Mouse (Mus musculus) embryonic stem cell, embryonic (primary cell): ENCODE measurements around the gene Plcd3.

Source experiments
- CTCF ChIA-PET, 4 experiments: fragments of 300-600 bp in 2 of 4; fragments of 350-600 bp in 2 of 4; sonication (Branson Sonifier 250); formaldehyde crosslinking; loops; one replicate each; lab custom pipeline; 2022; ENCODE audit warnings: inconsistent platforms in 2 of 4; lab: Charles Lee
- POLR2A ChIA-PET, 4 experiments: fragments of 300-600 bp in 2 of 4; fragments of 350-600 bp in 2 of 4; sonication (Branson Sonifier 250); formaldehyde crosslinking; loops; one replicate each; lab custom pipeline; 2022; ENCODE audit warnings: antibody characterized with exemption in 4 of 4, inconsistent platforms in 1 of 4; lab: Charles Lee

The Plcd3 gene

DNA sequence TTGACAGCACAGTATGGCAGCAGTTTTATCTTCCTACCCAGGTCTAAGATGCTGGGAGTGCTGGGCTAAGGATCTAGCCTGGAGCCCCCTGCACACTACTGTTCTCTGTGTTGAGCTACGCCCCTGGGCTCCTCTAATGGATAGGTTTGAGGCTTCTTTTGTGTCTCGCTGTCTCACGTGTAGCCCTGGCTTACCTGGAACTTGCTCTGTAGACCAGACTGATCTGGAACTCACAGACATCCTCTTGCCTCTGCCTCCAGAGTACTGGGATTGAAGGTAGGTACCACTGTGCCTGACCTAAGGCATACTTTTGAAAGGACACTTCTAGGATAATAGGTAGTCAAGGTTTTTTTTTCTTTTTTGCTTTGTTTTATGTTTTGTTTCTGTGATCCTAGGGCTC, 57.5 kb downstream of the Plcd3 start:
- ChIA-PET CTCF (interaction anchor here in 3 of 4 experiments (0.7 to 3.1 kb wide), 7 partner anchors 10 to 151 kb away, joined by 3 to 13 read pairs (median 4); partner anchors contain the start of genes Dcakd (in 1 of the 3) and Kif18b (in 1 of the 3)), POLR2A (interaction anchor here (0.7 to 4.8 kb wide), 15 partner anchors 7 to 174 kb away, joined by 3 to 31 read pairs (median 6); partner anchors contain the start of genes Dcakd (in 2 of the 4), Hexim1 (in 2 of the 4) and Nmt1 (in 1 of the 4))

DNA sequence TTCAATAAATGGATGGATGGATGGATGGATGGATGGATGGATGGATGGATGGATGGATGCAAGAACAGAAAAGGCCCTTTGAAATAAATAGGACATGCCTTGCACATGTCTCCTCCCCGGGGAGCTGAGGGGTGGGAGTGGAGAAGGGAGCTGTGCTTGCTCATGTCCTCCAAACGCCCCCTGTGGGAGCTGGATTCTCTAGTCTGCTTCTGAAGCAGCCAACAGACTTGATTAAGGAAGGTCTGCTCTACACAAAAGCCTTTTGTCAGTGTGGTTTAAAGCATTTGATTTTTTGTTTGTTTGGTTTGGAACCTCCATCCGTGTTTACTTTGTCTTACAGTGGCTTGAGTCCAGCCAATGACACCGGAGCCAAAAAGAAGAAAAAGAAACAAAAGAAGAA, 58.6 kb downstream of the Plcd3 start:
- ChIA-PET POLR2A (interaction anchor here (0.6 to 4.8 kb wide), 25 partner anchors 8 to 503 kb away, joined by 3 to 48 read pairs (median 6); partner anchors contain the start of genes Dcakd (in 3 of the 4), Nmt1 (in 3 of the 4), Hexim1 (in 2 of the 4) and Acbd4 (in 1 of the 4)), CTCF (interaction anchor here in 3 of 4 experiments (0.6 to 3.2 kb wide), 9 partner anchors 12 to 391 kb away, joined by 3 to 13 read pairs (median 5); partner anchors contain the start of gene Kif18b (in 1 of the 3))

DNA sequence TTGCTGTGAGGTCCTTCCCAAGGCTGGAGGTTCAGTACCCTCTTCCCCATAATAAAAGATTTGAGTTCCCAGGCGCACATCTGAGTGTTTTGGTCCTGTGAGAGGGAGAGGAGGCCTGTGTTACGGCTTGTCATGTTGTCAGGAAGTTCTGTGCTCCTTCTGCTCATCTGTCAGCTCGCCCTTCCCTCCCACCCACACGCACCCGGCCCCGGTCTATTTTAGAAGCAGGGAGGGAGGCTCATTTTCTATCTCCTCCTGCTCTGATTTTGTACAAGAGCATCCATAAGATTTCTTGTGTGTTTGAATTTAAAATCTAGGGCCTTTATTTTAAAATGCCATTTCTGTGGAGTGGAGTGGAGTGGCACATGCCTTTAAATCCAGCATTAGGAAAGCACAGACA, 63.4 kb downstream of the Plcd3 start:
- CTCF ChIA-PET, result interaction anchor here in 2 of 4 experiments (0.7 to 1.1 kb wide), 2 partner anchors 17 to 22 kb away, joined by 3 to 6 read pairs; no protein-coding TSS in a partner anchor

DNA sequence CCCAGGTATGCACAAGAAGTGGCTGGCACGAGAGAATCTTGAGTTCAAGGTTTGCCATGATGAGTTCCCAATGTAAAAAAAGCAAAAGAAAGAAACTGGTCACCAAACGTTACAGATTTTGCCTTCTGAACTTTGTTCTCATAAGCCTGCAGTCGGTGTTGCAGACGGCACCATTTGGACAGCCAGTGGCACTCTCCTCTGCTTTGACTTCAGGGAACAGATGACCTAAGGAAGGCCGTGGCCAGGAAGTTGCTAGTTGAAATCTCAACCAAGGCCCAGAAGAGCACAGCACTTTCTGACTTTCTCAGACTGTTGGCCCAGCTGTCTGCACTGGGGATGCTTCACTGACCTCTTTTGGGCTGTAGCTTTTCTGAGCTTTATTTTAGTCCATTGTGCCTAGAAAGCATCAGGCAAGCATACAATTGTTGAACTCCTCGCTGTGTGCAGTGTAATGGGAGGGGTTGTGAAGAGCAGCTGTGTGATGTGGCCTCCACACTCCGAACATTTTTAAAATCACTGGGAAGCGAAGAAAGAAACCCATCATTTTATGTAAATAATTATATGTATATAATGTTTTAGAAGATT, 64.5 kb downstream of the Plcd3 start:
- CTCF ChIA-PET, result interaction anchor here in 1 of 4 experiments (0.5 kb wide), 1 partner anchor 31 kb away, joined by 3 read pairs; no protein-coding TSS in a partner anchor

More for the DNA sequence above, 63.4 kb downstream of the Plcd3 start:
- POLR2A ChIA-PET, result interaction anchor here in 3 of 4 experiments (0.7 to 1.6 kb wide), 6 partner anchors 9 to 105 kb away, joined by 3 to 8 read pairs (median 4); partner anchors contain the start of genes Dcakd (in 1 of the 3) and Hexim1 (in 1 of the 3)

DNA sequence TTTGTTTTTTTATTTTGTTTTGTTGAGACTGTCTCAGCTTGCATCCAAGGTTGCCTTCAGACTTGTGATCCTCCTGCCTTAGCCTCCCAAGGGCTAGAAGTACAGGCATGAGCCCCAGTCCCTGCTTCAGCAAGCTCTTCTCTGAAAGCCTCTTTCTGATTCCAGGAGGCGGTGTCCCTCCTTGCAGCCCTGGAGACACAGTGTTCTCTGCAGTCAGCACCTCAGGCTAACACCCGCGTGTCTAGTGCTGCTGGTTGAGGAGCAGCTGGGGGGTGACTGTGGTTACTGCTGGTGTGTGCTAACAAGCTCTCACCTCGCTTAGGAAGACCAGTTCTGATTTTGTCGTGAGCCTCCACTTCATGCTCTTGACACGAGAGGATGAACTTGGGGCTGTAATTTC, 66.5 kb downstream of the Plcd3 start:
- ChIA-PET POLR2A (interaction anchor here in 3 of 4 experiments (0.6 to 3.1 kb wide), 16 partner anchors 8 to 369 kb away, joined by 3 to 10 read pairs (median 4); partner anchors contain the start of genes Hexim1 (in 2 of the 3) and Kif18b (in 1 of the 3)), CTCF (interaction anchor here in 2 of 4 experiments (0.5 to 1.3 kb wide), 2 partner anchors 19 kb away, joined by 4 to 5 read pairs; no protein-coding TSS in a partner anchor)

More for the DNA sequence above, 64.5 kb downstream of the Plcd3 start:
- POLR2A ChIA-PET, result interaction anchor here in 2 of 4 experiments (0.6 to 3.1 kb wide), 11 partner anchors 8 to 350 kb away, joined by 3 to 10 read pairs (median 4); partner anchors contain the start of gene Dcakd (in 2 of the 2)

DNA sequence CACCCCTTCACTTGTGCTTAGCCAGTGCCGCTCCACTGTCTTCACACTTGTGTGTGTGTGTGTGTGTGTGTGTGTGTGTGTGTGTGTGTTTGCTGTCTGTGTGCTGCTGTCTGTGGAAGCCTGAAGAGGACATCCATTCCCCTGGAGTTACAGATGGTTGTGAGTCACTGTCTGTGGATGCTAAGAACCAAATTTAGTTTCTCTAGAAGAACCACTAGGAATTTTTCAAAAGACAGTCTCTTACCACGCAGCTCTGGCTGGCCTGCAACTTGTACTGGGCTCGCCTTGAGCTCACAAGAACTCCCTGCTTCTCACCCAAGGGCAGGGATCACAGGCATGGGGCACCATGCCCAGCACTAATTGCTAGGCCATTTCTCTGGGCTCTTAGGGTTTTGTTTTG, 68.4 kb downstream of the Plcd3 start:
- CTCF ChIA-PET, result interaction anchor here in 1 of 4 experiments (1.0 to 1.7 kb wide), 2 partner anchors 24 to 35 kb away, joined by 4 read pairs; no protein-coding TSS in a partner anchor
- POLR2A ChIA-PET, result interaction anchor here (0.6 to 6.3 kb wide), 9 partner anchors 8 to 200 kb away, joined by 3 to 48 read pairs (median 5); partner anchors contain the start of gene Hexim1 (in 2 of the 4)

DNA sequence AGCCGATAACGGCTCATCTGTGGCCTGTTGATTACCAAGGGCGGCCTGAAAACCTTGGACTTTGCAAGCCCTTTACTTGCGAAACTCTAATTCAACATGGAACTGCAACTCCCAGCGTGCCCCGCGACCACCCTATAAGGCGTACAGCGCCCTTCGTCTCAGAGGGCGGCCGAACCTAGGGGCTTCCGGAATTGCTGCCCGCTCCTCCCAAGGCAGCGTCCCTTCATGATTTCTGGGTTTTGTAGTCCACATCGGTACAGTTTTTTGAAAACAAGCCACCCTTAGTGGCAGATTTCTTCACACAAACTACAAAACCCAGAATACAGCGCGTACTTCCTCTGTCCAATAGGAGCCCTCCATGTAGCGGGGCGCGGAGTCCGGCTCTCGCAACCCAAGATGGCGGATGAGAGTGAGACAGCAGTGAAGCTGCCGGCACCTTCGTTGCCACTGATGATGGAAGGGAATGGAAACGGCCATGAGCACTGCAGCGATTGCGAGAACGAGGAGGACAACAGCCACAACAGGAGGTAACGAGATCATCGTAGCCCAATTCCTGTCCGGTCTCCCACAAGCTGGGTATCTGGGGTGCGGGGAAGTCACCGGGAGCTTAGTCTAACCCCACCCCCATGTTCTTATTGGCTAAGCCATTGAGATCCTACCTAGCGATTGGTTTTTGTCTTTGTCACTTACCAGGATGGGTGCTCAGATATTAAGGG, 73.1 kb downstream of the Plcd3 start, which contains the start of the genes Nmt1 and Dcakd:
Gene Nmt1 (plus strand): TSS at position 15 of the 716 bp plus-strand sequence.
Gene Dcakd (minus strand): TSS at position 158 of the 716 bp plus-strand sequence.
- ChIA-PET CTCF (interaction anchor here in 3 of 4 experiments (0.6 to 1.4 kb wide), 11 partner anchors 9 to 374 kb away, joined by 3 to 9 read pairs (median 4); partner anchors contain the start of genes Acbd4 (in 1 of the 3) and Plcd3 (in 1 of the 3)), POLR2A (interaction anchor here (0.6 to 6.3 kb wide), 69 partner anchors 8 to 621 kb away, joined by 3 to 56 read pairs (median 5); partner anchors contain the start of genes Hexim1 (in 3 of the 4), Kif18b (in 3 of the 4), Ccdc103 (in 2 of the 4) and Eftud2 (in 2 of the 4))

DNA sequence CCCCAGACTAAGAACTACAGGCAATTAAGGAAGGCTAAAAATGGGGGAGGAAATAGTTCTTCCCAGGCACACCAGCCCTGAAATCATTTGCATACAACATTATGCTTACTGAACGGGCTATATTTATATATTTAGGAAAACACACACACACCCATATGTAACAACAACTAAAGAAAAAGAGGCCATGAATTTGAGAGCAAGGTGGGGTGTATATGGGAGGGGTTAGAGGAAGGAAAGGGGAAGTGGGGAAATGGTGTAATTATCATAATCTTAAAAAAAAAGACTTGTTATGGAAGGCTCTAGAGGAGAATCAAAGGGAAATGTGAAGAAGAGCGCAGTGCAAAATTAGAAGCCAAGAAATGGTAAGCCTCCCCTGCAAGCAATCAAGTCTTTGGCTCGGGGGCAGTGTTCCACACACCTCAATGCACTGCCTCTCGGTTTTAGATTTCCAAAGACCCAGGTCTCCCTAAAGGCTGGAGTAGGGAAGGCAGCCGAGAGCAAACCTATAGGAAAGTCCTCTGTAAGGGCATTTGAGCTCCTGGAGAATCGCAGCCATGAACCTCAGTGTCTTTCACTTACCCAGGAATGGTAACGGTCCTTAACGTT, 73.8 kb downstream of the Plcd3 start:
- ChIA-PET CTCF (interaction anchor here in 2 of 4 experiments (0.5 to 1.4 kb wide), 4 partner anchors 11 to 375 kb away, joined by 3 read pairs; no protein-coding TSS in a partner anchor), POLR2A (interaction anchor here (0.5 to 6.3 kb wide), 43 partner anchors 7 to 288 kb away, joined by 3 to 56 read pairs (median 6); partner anchors contain the start of genes Ccdc103 (in 2 of the 4), Eftud2 (in 2 of the 4), Hexim1 (in 2 of the 4) and Kif18b (in 2 of the 4))

DNA sequence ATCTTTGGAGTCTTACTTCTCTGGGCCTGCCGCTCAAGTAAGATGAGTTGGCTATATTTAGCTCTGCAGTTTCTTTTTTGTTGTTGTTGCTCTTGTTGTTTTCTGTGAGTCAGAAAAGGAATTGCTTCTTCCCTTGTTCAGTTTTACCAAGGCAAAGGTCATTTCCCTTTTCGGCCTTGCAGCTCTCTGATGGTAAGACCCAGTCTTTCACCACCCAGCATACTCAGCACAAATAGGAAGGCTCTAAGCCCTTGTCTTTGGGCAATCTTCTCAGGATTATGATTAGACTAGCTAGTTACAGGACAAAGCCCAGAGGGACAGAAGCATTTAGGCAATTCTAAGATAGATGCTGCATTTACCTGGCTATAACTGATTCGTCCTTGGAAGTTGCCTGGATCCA, 74.6 kb downstream of the Plcd3 start:
- CTCF ChIA-PET, result interaction anchor here in 1 of 4 experiments (0.5 kb wide), 1 partner anchor 72 kb away, joined by 5 read pairs; no protein-coding TSS in a partner anchor
- POLR2A ChIA-PET, result interaction anchor here in 2 of 4 experiments (0.6 to 5.0 kb wide), 16 partner anchors 8 to 146 kb away, joined by 3 to 56 read pairs (median 5); partner anchors contain the start of genes Hexim1 (in 2 of the 2), Kif18b (in 2 of the 2), Ccdc103 (in 1 of the 2) and Eftud2 (in 1 of the 2)

DNA sequence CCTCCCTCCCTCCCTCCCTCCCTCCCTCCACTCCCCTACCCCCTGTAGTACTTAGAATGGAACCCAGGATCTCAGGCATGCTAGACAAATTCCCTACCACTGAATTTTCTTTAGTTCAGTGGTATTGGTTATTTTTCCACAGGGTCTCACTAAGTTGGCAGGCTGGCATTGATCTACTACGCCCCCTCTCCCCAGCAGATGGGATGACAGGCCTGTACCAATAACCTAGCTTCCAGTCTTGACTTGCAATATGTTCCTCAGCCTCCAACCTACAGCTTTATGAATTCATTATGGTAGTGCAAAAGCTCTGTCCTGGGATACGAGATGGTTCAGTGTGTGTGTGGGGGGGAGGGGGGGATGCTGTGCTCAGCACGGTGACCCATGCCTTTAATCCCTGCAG, 77.5 kb downstream of the Plcd3 start:
- POLR2A ChIA-PET, result interaction anchor here (0.6 to 1.2 kb wide), 8 partner anchors 9 to 1639 kb away, joined by 3 to 7 read pairs (median 4); partner anchors contain the start of genes Hexim1 (in 1 of the 4) and Kif18b (in 1 of the 4)

DNA sequence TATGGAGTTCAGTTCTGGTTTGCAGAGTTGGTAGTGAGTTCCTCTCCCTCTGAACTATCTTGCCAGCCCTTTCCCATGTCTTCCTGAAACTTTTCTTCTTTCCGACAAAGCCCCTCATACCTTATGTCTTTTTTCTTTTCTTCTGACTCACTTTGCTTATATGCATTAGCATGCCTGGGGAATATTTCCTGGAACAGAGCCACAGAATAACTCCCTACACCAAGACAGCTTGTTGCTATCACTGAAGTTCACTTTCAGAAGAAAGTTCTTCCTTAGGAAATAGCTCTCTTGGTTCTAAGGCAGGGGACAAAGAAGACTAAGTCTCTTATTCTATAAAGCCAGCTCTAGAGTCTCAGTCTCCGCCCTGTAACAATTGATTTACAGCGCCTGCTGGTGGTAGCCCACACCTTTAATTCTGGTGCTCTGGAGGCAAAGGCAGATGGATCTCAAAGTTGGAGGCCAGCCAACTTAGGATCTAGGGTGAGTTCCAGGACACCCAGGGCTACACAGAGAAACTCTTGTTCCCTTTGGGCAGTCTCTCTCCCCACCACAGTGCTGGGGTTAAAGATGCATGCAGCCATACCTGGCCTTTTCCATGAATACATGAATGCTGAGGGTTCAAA, 80.6 kb downstream of the Plcd3 start:
- CTCF ChIA-PET, result interaction anchor here in 3 of 4 experiments (0.5 to 1.2 kb wide), 6 partner anchors 12 to 130 kb away, joined by 3 to 10 read pairs (median 4); no protein-coding TSS in a partner anchor
- POLR2A ChIA-PET, result interaction anchor here in 2 of 4 experiments (0.7 to 2.3 kb wide), 4 partner anchors 7 to 25 kb away, joined by 3 to 8 read pairs (median 3); partner anchors contain the start of genes Dcakd (in 1 of the 2) and Nmt1 (in 1 of the 2)

More for the DNA sequence above, 77.5 kb downstream of the Plcd3 start:
- CTCF ChIA-PET, result interaction anchor here in 2 of 4 experiments (0.6 to 1.2 kb wide), 6 partner anchors 12 to 134 kb away, joined by 3 to 5 read pairs (median 3); no protein-coding TSS in a partner anchor
